Comparison of ENCODE assay signal across 9 mouse cellular contexts in the genomic region with DNA sequence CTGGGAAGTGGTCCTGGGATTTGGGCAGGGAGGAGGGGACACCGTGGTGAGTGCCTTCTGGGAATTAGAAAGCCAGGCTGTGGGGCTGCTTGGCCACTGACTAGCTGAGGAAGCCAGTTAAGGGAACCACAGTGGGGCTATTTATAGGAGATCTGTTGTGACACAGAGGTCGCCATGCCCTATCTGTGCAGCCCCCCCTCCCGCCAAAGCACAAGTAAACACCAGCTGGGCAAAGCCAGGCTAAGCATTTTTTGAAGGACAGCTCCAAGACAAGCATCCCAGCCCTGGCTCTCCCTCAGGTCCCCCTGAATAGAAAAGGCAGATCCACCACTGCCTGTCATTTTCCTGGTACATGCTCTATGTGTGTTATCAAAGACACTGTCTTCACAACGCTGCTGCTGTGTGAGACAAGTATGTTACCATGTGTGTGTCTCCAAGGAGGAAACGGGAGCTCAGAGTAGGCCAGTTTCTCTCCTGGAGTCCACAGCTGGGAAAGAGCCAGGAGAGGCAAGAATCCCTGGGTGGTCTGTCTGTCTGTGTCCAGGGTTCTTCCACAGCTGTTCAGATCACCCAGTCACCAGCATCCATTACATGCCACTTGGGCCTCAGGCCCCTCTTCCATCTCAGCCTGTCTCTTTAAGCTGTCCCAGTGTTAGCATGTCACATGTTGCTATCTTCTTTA. TPM values are rescaled to one million over a fixed set of nuclear protein-coding genes. Genes with fewer than 3 reads are reported as not detected.
DNase-seq lines count a peak whose midpoint lies in the region; ATAC-seq and TF ChIP-seq lines count a peak whose summit lies in the region.
"Had no signal": no experiment of that assay in that cellular context is flagged by ENCODE, and none has a peak within 500 bp of the region (broad histone marks: within the 10 kb centered on the region; RNA-seq: fewer than 3 reads in every experiment).

No protein-coding gene starts in this region.

- WGBS in lung, postnatal 0 days, result 38% methylated on average over 5 of the region's 5 CpGs
- WGBS in embryonic facial prominence, embryonic 13.5 days, result 25% methylated on average over 5 of the region's 5 CpGs
- WGBS in heart, embryonic 16.5 days, result 18% methylated on average over 5 of the region's 5 CpGs

- DNase-seq in lung, postnatal 0 days (ENCODE audit: low spot score), result peak; percentile 61
- no peak for DNase-seq in lung, adult 18-20 months
- no peak for DNase-seq in retina, embryonic 14.5 days (ENCODE audit: low spot score)
- DNase-seq in layer of hippocampus, adult 9-11 months, result no peak
- DNase-seq: kidney, adult 18-20 months had no signal

- no peak for TF ChIP-seq EP300 in lung, postnatal 0 days (IDR thresholded peaks at IDR 0.05)

- H3K36me3 ChIP-seq in lung, postnatal 0 days (ENCODE audit: insufficient read depth, low read length), result no peaks in the 10 kb centered on the region
- H3K36me3 ChIP-seq in embryonic facial prominence, embryonic 13.5 days, result no peaks in the 10 kb centered on the region
- no peaks in the 10 kb centered on the region for H3K36me3 ChIP-seq in heart, embryonic 16.5 days (ENCODE audit: control insufficient read depth, insufficient read depth)
- no peaks in the 10 kb centered on the region for H3K36me3 ChIP-seq in myocyte (ENCODE audit: control insufficient read depth, insufficient read depth)

- no peak overlapping the region for H3K9ac ChIP-seq in lung, postnatal 0 days (replicated peaks; ENCODE audit: low read depth)
- H3K9ac ChIP-seq in embryonic facial prominence, embryonic 13.5 days, result no peak overlapping the region
- H3K9ac ChIP-seq in heart, embryonic 16.5 days (ENCODE audit: low read length), result peak overlapping the region; percentile 9; the same call in 1 of the 2 replicates

- peak overlapping the region; percentile 44 for H3K27ac ChIP-seq in lung, postnatal 0 days (ENCODE audit: low read length)
- peak overlapping the region; percentile 77; the same call in 1 of the 2 replicates for H3K27ac ChIP-seq in embryonic facial prominence, embryonic 13.5 days
- peak overlapping the region; percentile 96 for H3K27ac ChIP-seq in heart, embryonic 16.5 days (ENCODE audit: low read length)

- no peak overlapping the region for H3K4me3 ChIP-seq in lung, postnatal 0 days (ENCODE audit: low read depth, low read length)
- no peak overlapping the region for H3K4me3 ChIP-seq in embryonic facial prominence, embryonic 13.5 days
- no peak overlapping the region for H3K4me3 ChIP-seq in heart, embryonic 16.5 days (ENCODE audit: low read length)
- H3K4me3 ChIP-seq in myocyte, result no peak overlapping the region

- no peak overlapping the region for H3ac ChIP-seq in myocyte (ENCODE audit: control insufficient read depth, insufficient read length)

- no peak for TF ChIP-seq POLR2A in myocyte (IDR thresholded peaks at IDR 0.05; ENCODE audit: insufficient read length, low read depth)

- no peak for ATAC-seq in lung, postnatal 0 days
- ATAC-seq in embryonic facial prominence, embryonic 13.5 days (ENCODE audit: insufficient number of reproducible peaks, insufficient read depth, low FRiP score, low TSS enrichment, low read depth), result no peak
- ATAC-seq in heart, embryonic 16.5 days (replicated peaks; ENCODE audit: extremely low read depth, insufficient read depth, low FRiP score), result no peak
- no peak for ATAC-seq in CD4-positive, CD25-positive, alpha-beta regulatory T cell, adult 4 months

- no peaks in the 10 kb centered on the region for H3K27me3 ChIP-seq in lung, postnatal 0 days (replicated peaks; ENCODE audit: insufficient read depth, low read length)
- H3K27me3 ChIP-seq in embryonic facial prominence, embryonic 13.5 days, result no peaks in the 10 kb centered on the region
- H3K27me3 ChIP-seq in heart, embryonic 16.5 days (ENCODE audit: control insufficient read depth, insufficient read depth, low read length), result no peaks in the 10 kb centered on the region
- no peaks in the 10 kb centered on the region for H3K27me3 ChIP-seq in myocyte (ENCODE audit: control insufficient read depth, insufficient read depth, insufficient read length)

- no peak for TF ChIP-seq CTCF in lung, postnatal 0 days (IDR thresholded peaks at IDR 0.05)

- no peak overlapping the region for H3K4me2 ChIP-seq in lung, postnatal 0 days (replicated peaks; ENCODE audit: low read depth, low read length)
- H3K4me2 ChIP-seq in embryonic facial prominence, embryonic 13.5 days, result no peak overlapping the region
- H3K4me2 ChIP-seq in heart, embryonic 16.5 days (ENCODE audit: low read depth, low read length), result peak overlapping the region; percentile 8; the same call in 1 of the 2 replicates
- peak overlapping the region; percentile 44 for H3K4me2 ChIP-seq in myocyte (ENCODE audit: low read depth)

- H3K9me3 ChIP-seq in lung, postnatal 0 days (ENCODE audit: low read length), result no peaks in the 10 kb centered on the region
- H3K9me3 ChIP-seq in embryonic facial prominence, embryonic 13.5 days, result no peaks in the 10 kb centered on the region
- H3K9me3 ChIP-seq in heart, embryonic 16.5 days (replicated peaks; ENCODE audit: control insufficient read depth, low read length), result no peaks in the 10 kb centered on the region

- peaks cover 11% of the 10 kb centered on the region; the same call in 1 of the 2 replicates for H3K4me1 ChIP-seq in lung, postnatal 0 days (ENCODE audit: insufficient read depth, low read depth, low read length)
- H3K4me1 ChIP-seq in embryonic facial prominence, embryonic 13.5 days, result peaks cover 19% of the 10 kb centered on the region
- H3K4me1 ChIP-seq in heart, embryonic 16.5 days (ENCODE audit: control insufficient read depth, insufficient read depth, low read length), result peaks cover 30% of the 10 kb centered on the region

- H3K79me2 ChIP-seq in myocyte (ENCODE audit: control insufficient read depth, insufficient read depth), result no peaks in the 10 kb centered on the region

TF ChIP-seq in myocyte, 11 proteins besides CTCF, POLR2A, EP300 and RAD21:
- TF ChIP-seq TCF12 (IDR thresholded peaks at IDR 0.05; ENCODE audit: insufficient read depth, poor library complexity, severe bottlenecking) (peak; percentile 37), CEBPB (IDR thresholded peaks at IDR 0.05; ENCODE audit: insufficient read depth, poor library complexity, severe bottlenecking) (no peak), E2F4 (IDR thresholded peaks at IDR 0.05; ENCODE audit: insufficient read depth) (no peak), TCF3 (IDR thresholded peaks at IDR 0.05; ENCODE audit: insufficient read length, low read depth) (no peak), MYOD1 (IDR thresholded peaks at IDR 0.05; ENCODE audit: control insufficient read depth in 1 of 3, insufficient read length in 2 of 3, low read depth in 2 of 3) (peak; percentile 13 to 63 (median 59)), MYOG (IDR thresholded peaks at IDR 0.05; ENCODE audit: control insufficient read depth in 1 of 3, insufficient read depth in 1 of 3, insufficient read length in 2 of 3, low read depth in 2 of 3) (peak in 2 of 3 experiments; percentile 22 to 75)

RNA-seq across cellular contexts. Expression of a gene that starts 5.9 kb away (rescaled TPM):
- polyA plus RNA-seq in lung, postnatal 0 days (2015; fragmentation: Nextera tagmentation; extraction: Ambion mirVana), result 7.8 and 11.8 TPM in 2 replicates
- polyA plus RNA-seq in embryonic facial prominence, embryonic 13.5 days (2015; fragmentation: Nextera tagmentation; extraction: Ambion mirVana), result 9.1 and 9.5 TPM in 2 replicates
- polyA plus RNA-seq in heart, embryonic 16.5 days (2015; fragmentation: Nextera tagmentation; extraction: Ambion mirVana), result 12.6 and 13.5 TPM in 2 replicates
- 15.3 TPM for polyA plus RNA-seq in myocyte (2012; fragmentation: generic; extraction: Trizol)
- 100 to 1,000 TPM in 1 of 2 experiments, 10 to 100 TPM in 1; 57.3 to 120 TPM for polyA plus RNA-seq in CD4-positive, CD25-positive, alpha-beta regulatory T cell, adult 4 months (2017; shearing (Covaris generic))

RNA-seq across cellular contexts. Expression of a gene that starts 24.2 kb away (rescaled TPM):
- polyA plus RNA-seq in lung, postnatal 0 days (2015; fragmentation: Nextera tagmentation; extraction: Ambion mirVana), result 8.2 and 8.6 TPM in 2 replicates
- 7.4 and 8.0 TPM in 2 replicates for polyA plus RNA-seq in embryonic facial prominence, embryonic 13.5 days (2015; fragmentation: Nextera tagmentation; extraction: Ambion mirVana)
- polyA plus RNA-seq in heart, embryonic 16.5 days (2015; fragmentation: Nextera tagmentation; extraction: Ambion mirVana), result 3.1 and 3.4 TPM in 2 replicates
- 11.0 TPM for polyA plus RNA-seq in myocyte (2012; fragmentation: generic; extraction: Trizol)
- polyA plus RNA-seq in CD4-positive, CD25-positive, alpha-beta regulatory T cell, adult 4 months (2017; shearing (Covaris generic)), result under 1 TPM in 1 of 2 experiments, not detected in 1; 0.47 TPM

RNA-seq across cellular contexts. Expression of a gene that starts 35.9 kb away (rescaled TPM):
- 73.1 and 74.2 TPM in 2 replicates for polyA plus RNA-seq in lung, postnatal 0 days (2015; fragmentation: Nextera tagmentation; extraction: Ambion mirVana)
- polyA plus RNA-seq in embryonic facial prominence, embryonic 13.5 days (2015; fragmentation: Nextera tagmentation; extraction: Ambion mirVana), result 65.9 and 68.4 TPM in 2 replicates
- polyA plus RNA-seq in heart, embryonic 16.5 days (2015; fragmentation: Nextera tagmentation; extraction: Ambion mirVana), result 64.5 and 68.9 TPM in 2 replicates
- polyA plus RNA-seq in myocyte (2012; fragmentation: generic; extraction: Trizol), result 110 TPM
- 10 to 100 TPM; 67.8 to 79.0 TPM for polyA plus RNA-seq in CD4-positive, CD25-positive, alpha-beta regulatory T cell, adult 4 months (2017; shearing (Covaris generic))

RNA-seq across cellular contexts. Expression of a gene that starts 44.8 kb away (rescaled TPM):
- 74.9 and 82.4 TPM in 2 replicates for polyA plus RNA-seq in lung, postnatal 0 days (2015; fragmentation: Nextera tagmentation; extraction: Ambion mirVana)
- polyA plus RNA-seq in embryonic facial prominence, embryonic 13.5 days (2015; fragmentation: Nextera tagmentation; extraction: Ambion mirVana), result 0.56 and 0.60 TPM in 2 replicates
- polyA plus RNA-seq in heart, embryonic 16.5 days (2015; fragmentation: Nextera tagmentation; extraction: Ambion mirVana), result 2.8 and 7.1 TPM in 2 replicates
- 0.16 TPM for polyA plus RNA-seq in myocyte (2012; fragmentation: generic; extraction: Trizol)
- polyA plus RNA-seq in CD4-positive, CD25-positive, alpha-beta regulatory T cell, adult 4 months (2017; shearing (Covaris generic)), result not detected

Comparison
In these comparisons a context has a peak if more than half of its experiments do, and no peak if none do; other contexts are left out.
1. H3K27ac ChIP-seq: peak in every context shown above with its lines; median percentile 96 in heart, embryonic 16.5 days; 77 in embryonic facial prominence, embryonic 13.5 days; 44 in lung, postnatal 0 days.
2. H3K4me2 ChIP-seq: peak in heart, embryonic 16.5 days (single experiment) and myocyte (single experiment); none in lung, postnatal 0 days (single experiment) and embryonic facial prominence, embryonic 13.5 days (single experiment).